Mouse (Mus musculus) MEL (cell line): ENCODE results near the gene Ino80. TPM values are rescaled to one million over a fixed set of nuclear protein-coding genes. Genes with fewer than 3 reads are reported as not detected.

Experiments used
- DNase-seq: peaks from one replicate; pipeline ENCODE4 v3.0.0; 2011; ENCODE audit warnings: low read depth, low spot score
- H3K27ac ChIP-seq: 2 replicates; pipeline ENCODE4 v1.5.1; 2012; ENCODE audit warnings: low read depth, mild to moderate bottlenecking, control low read depth, low read length, moderate library complexity; ENCODE audit not compliant: control insufficient read depth
- H3K27me3 ChIP-seq, 2 experiments: fragments of 150-350 bp in 1 of 2; sonication (generic) in 1 of 2; 2 replicates each; pipeline ENCODE4 v1.6.1; 2012; ENCODE audit warnings: low read length in 2 of 2, mild to moderate bottlenecking in 2 of 2, improper control_type of control experiment in 1 of 2, moderate library complexity in 1 of 2; ENCODE audit not compliant: insufficient read depth in 2 of 2, control insufficient read depth in 1 of 2
- H3K36me3 ChIP-seq, 2 experiments: 2 replicates each; pipeline ENCODE4 v1.6.1; 2012 to 2014; ENCODE audit warnings: low read length in 2 of 2, improper control_type of control experiment in 1 of 2, inconsistent platforms in 1 of 2, mild to moderate bottlenecking in 1 of 2; ENCODE audit not compliant: insufficient read depth in 2 of 2, control insufficient read depth in 1 of 2
- H3K4me1 ChIP-seq, 2 experiments: fragments of 150-350 bp in 1 of 2; sonication (generic) in 1 of 2; 2 replicates each; pipeline ENCODE4 v1.6.1; 2012; ENCODE audit warnings: low read length in 2 of 2, improper control_type of control experiment in 1 of 2, mild to moderate bottlenecking in 1 of 2; ENCODE audit not compliant: insufficient read depth in 2 of 2, control insufficient read depth in 1 of 2
- H3K4me3 ChIP-seq, 2 experiments: fragments of 150-350 bp in 1 of 2; sonication (generic) in 1 of 2; 2 replicates each; pipeline ENCODE4 v1.5.1; 2012; ENCODE audit warnings: low read depth in 2 of 2, low read length in 2 of 2, mild to moderate bottlenecking in 2 of 2, moderate library complexity in 2 of 2, control low read depth in 1 of 2, improper control_type of control experiment in 1 of 2; ENCODE audit not compliant: control insufficient read depth in 1 of 2, insufficient read depth in 1 of 2
- H3K79me2 ChIP-seq: 2 replicates; pipeline ENCODE4 v1.6.1; 2012; ENCODE audit warnings: mild to moderate bottlenecking, low read length, moderate library complexity; ENCODE audit not compliant: control insufficient read depth, poor library complexity, insufficient read depth
- H3K9ac ChIP-seq: 2 replicates; pipeline ENCODE4 v1.6.1; 2012; ENCODE audit warnings: low read depth, mild to moderate bottlenecking, control low read depth, low read length, moderate library complexity; ENCODE audit not compliant: control insufficient read depth, poor library complexity, severe bottlenecking
- H3K9me3 ChIP-seq: fragments of 150-350 bp; sonication (generic); replicated peaks from 2 replicates; pipeline ENCODE4 v1.6.1; 2012; ENCODE audit warnings: mild to moderate bottlenecking, low read length, improper control_type of control experiment, moderate library complexity; ENCODE audit not compliant: insufficient read depth
- BHLHE40 ChIP-seq: IDR thresholded peaks from 2 replicates; pipeline ENCODE4 v1.6.1; 2012; ENCODE audit warnings: low read depth, mild to moderate bottlenecking, inconsistent platforms, low read length, improper control_type of control experiment, borderline replicate concordance
- CHD1 ChIP-seq: IDR thresholded peaks from 2 replicates; pipeline ENCODE4 v1.6.1; 2012; ENCODE audit warnings: low read depth, mild to moderate bottlenecking, inconsistent platforms, low read length, improper control_type of control experiment
- CTCF ChIP-seq, 3 experiments: IDR thresholded peaks in 2 of 3; conservative IDR thresholded peaks in 1 of 3; 2 replicates each; pipeline ENCODE4 v1.5.1; 2011 to 2012; ENCODE audit warnings: low read length in 3 of 3, low read depth in 2 of 3, mild to moderate bottlenecking in 2 of 3, improper control_type of control experiment in 1 of 3, inconsistent platforms in 1 of 3, mixed read lengths in 1 of 3, moderate library complexity in 1 of 3; ENCODE audit not compliant: control insufficient read depth in 1 of 3, insufficient read depth in 1 of 3, poor library complexity in 1 of 3, severe bottlenecking in 1 of 3
- HCFC1 ChIP-seq: IDR thresholded peaks from 2 replicates; pipeline ENCODE4 v1.6.1; 2012; ENCODE audit warnings: low read depth, mild to moderate bottlenecking, inconsistent platforms, low read length, improper control_type of control experiment, moderate library complexity
- MAFK ChIP-seq: IDR thresholded peaks from 2 replicates; pipeline ENCODE4 v1.6.1; 2011; ENCODE audit warnings: low read depth, mild to moderate bottlenecking, low read length, improper control_type of control experiment, borderline replicate concordance
- MAZ ChIP-seq: IDR thresholded peaks from 2 replicates; pipeline ENCODE4 v1.6.1; 2012; ENCODE audit warnings: low read depth, mild to moderate bottlenecking, inconsistent platforms, low read length, improper control_type of control experiment
- MYB ChIP-seq: IDR thresholded peaks from 2 replicates; pipeline ENCODE4 v1.6.1; 2011; ENCODE audit warnings: mild to moderate bottlenecking, low read depth, low read length, improper control_type of control experiment
- MYC ChIP-seq: IDR thresholded peaks from 2 replicates; pipeline ENCODE4 v1.6.1; 2011; ENCODE audit warnings: low read depth, mild to moderate bottlenecking, low read length, improper control_type of control experiment, moderate library complexity
- NRF1 ChIP-seq: IDR thresholded peaks from 2 replicates; pipeline ENCODE4 v1.6.1; 2014; ENCODE audit warnings: low read depth, mild to moderate bottlenecking, inconsistent platforms, low read length, improper control_type of control experiment, moderate library complexity; ENCODE audit not compliant: poor library complexity, insufficient read depth, severe bottlenecking
- SMC3 ChIP-seq: IDR thresholded peaks from 2 replicates; pipeline ENCODE4 v1.6.1; 2011; ENCODE audit warnings: low read depth, low read length, improper control_type of control experiment
- ZC3H11A ChIP-seq: IDR thresholded peaks from 2 replicates; pipeline ENCODE4 v1.6.1; 2012; ENCODE audit warnings: low read depth, mild to moderate bottlenecking, inconsistent platforms, low read length, improper control_type of control experiment
- polyA plus RNA-seq, 2 experiments: library from polyadenylated mRNA; stranded (reverse) in 1 of 2; unstranded in 1 of 2; fragments of >175 nt in 1 of 2; fragments of >200 nt in 1 of 2; gene quantifications; 2 replicates each; pipeline versions ENCODE4 v1.2.1 to v1.2.4; 2012; ENCODE audit warnings: low replicate concordance in 2 of 2, low read depth in 1 of 2; ENCODE audit not compliant: insufficient read length in 2 of 2, insufficient read depth in 1 of 2, missing spikeins in 1 of 2
- total RNA-seq: library from RNA; depleted of rRNA; stranded (reverse); fragments of 300-350 nt; gene quantifications from 2 replicates; pipeline ENCODE4 v1.2.3, GENCODE M21; 2012

The Ino80 gene
- total and polyA plus RNA-seq, 3 experiments = 13.9 to 37.9 (median 23.1) TPM

DNA sequence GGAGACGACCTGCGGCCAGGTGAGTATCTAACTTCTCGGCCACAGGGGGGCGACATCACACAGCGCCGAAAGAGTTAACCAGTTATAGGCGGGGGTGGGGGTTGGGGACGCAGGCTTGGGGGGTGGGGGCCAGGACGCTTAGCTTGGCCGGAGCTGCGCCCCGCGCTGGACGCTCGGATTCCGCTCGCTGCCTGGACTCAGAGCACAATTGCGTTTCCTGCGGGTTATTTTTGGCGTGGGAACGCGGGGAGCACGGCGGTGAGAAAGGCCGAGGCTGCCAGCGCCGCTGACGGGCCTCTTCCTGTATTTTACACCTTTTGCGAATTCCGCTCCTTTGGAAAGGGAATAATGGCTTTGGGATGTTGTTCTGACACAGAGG lies 150.4 kb downstream of the Ino80 start:
- H3K79me2 ChIP-seq = no peaks in the 10 kb centered on the region
- no peak for DNase-seq
- H3K36me3 ChIP-seq = no peaks in the 10 kb centered on the region
- peaks cover 0 to 10% of the 10 kb centered on the region in 2 experiments; a peak in 3 of 4 replicates for H3K4me1 ChIP-seq
- H3K9ac ChIP-seq = no peak overlapping the region
- peaks cover 12 to 20% of the 10 kb centered on the region in 2 experiments for H3K27me3 ChIP-seq
- no peak overlapping the region for H3K27ac ChIP-seq
- peak overlapping the region; percentile 15 to 29; a peak in 3 of 4 replicates for H3K4me3 ChIP-seq
- no peak for TF ChIP-seq MYC
- TF ChIP-seq NRF1 = no peak
- TF ChIP-seq CTCF (IDR thresholded peaks at IDR 0.05 in 2 of 3, conservative IDR thresholded peaks at IDR 0.05 in 1 of 3; ENCODE audit: control insufficient read depth in 1 of 3, insufficient read depth in 1 of 3, low read depth in 2 of 3, low read length in 3 of 3, poor library complexity in 1 of 3, severe bottlenecking in 1 of 3) = peak in 2 of 3 experiments; percentile 52 to 81; a peak in 4 of 6 replicates
- TF ChIP-seq SMC3 = 0 out of 2 replicates have a peak, but pooled peaks have one; percentile 27
- no peaks in the 10 kb centered on the region for H3K9me3 ChIP-seq

- H3K27me3 ChIP-seq = peaks cover 12 to 20% of the 10 kb centered on the region in 2 experiments
- H3K79me2 ChIP-seq = no peaks in the 10 kb centered on the region
- H3K9me3 ChIP-seq = no peaks in the 10 kb centered on the region
- no peak for DNase-seq
- H3K36me3 ChIP-seq = no peaks in the 10 kb centered on the region
- no peak overlapping the region for H3K27ac ChIP-seq
- TF ChIP-seq MAFK (no peak), BHLHE40 (no peak), CTCF (IDR thresholded peaks at IDR 0.05 in 2 of 3, conservative IDR thresholded peaks at IDR 0.05 in 1 of 3; ENCODE audit: control insufficient read depth in 1 of 3, insufficient read depth in 1 of 3, low read depth in 2 of 3, low read length in 3 of 3, poor library complexity in 1 of 3, severe bottlenecking in 1 of 3) (peak in 1 of 3 experiments; percentile 30; a peak in 1 of 6 replicates), ZC3H11A (no peak), HCFC1 (no peak), MAZ (no peak)
- H3K4me3 ChIP-seq = peak overlapping the region in 1 of 2 experiments; percentile 43; a peak in 1 of 4 replicates
- H3K9ac ChIP-seq = no peak overlapping the region
- peaks cover 0 to 10% of the 10 kb centered on the region in 2 experiments; a peak in 3 of 4 replicates for H3K4me1 ChIP-seq
Observed at GRCm38 (mm10) chr2:119326161-119327101, 151.1 kb downstream of the Ino80 start.

- Histone ChIP-seq H3K27me3 (peaks cover 12 to 20% of the 10 kb centered on the region in 2 experiments), H3K9ac (peak within 1 kb of the TSS; percentile 48), H3K4me3 (peak within 1 kb of the TSS; percentile 43 to 73), H3K27ac (no peak within 1 kb of the TSS), H3K4me1 (peaks cover 4 to 14% of the 10 kb centered on the region in 2 experiments; a peak in 3 of 4 replicates), H3K9me3 (no peaks in the 10 kb centered on the region), H3K79me2 (no peaks in the 10 kb centered on the region), H3K36me3 (no peaks in the 10 kb centered on the region; a peak in 1 of 4 replicates)
- DNase-seq = peak; percentile 48
- TF ChIP-seq NRF1 (0 out of 2 replicates have a peak, but pooled peaks have one; percentile 41), MYB (no peak), CHD1 (no peak)
Observed at GRCm38 (mm10) chr2:119325568-119326143, 151.8 kb downstream of the Ino80 start, which contains the start of gene Dll4. Dll4 (plus strand) TSS chr2:119325784.
